Mouse (Mus musculus) retina, postnatal 1 day (tissue): ENCODE data around the gene Trabd2b.

ENCODE experiments used
- DNase-seq: peaks from one replicate; pipeline ENCODE4 v3.0.0-alpha.2; 2012

Trabd2b gene

GRCm38 (mm10) chr4:114611166-114611929, 204.8 kb downstream of the Trabd2b start:
- DNase-seq, result no peak

GRCm38 (mm10) chr4:114612032-114612431, 205.5 kb downstream of the Trabd2b start:
- no peak for DNase-seq

- no peak for DNase-seq
Observed at GRCm38 (mm10) chr4:114612827-114613226, 206.3 kb downstream of the Trabd2b start.

- no peak for DNase-seq
Observed at GRCm38 (mm10) chr4:114614086-114614485, 207.6 kb downstream of the Trabd2b start.

- DNase-seq, result no peak
Observed at GRCm38 (mm10) chr4:114615765-114616164, 209.2 kb downstream of the Trabd2b start.

- no peak for DNase-seq
Observed at GRCm38 (mm10) chr4:114622929-114623328, 216.4 kb downstream of the Trabd2b start.

- DNase-seq, result no peak
Observed at GRCm38 (mm10) chr4:114624114-114624910, 217.8 kb downstream of the Trabd2b start.

- peak; percentile 46 for DNase-seq
Observed at GRCm38 (mm10) chr4:114625357-114625756, 218.8 kb downstream of the Trabd2b start.

- DNase-seq, result no peak
Observed at GRCm38 (mm10) chr4:114625920-114626319, 219.4 kb downstream of the Trabd2b start.

GRCm38 (mm10) chr4:114627674-114628293, 221.3 kb downstream of the Trabd2b start:
- DNase-seq, result no peak

- DNase-seq, result peak; percentile 48
Observed at GRCm38 (mm10) chr4:114635889-114636288, 229.4 kb downstream of the Trabd2b start.

- DNase-seq, result no peak
Observed at GRCm38 (mm10) chr4:114636324-114636723, 229.8 kb downstream of the Trabd2b start.

GRCm38 (mm10) chr4:114637120-114637519, 230.6 kb downstream of the Trabd2b start:
- peak; percentile 57 for DNase-seq

GRCm38 (mm10) chr4:114642469-114642868, 235.9 kb downstream of the Trabd2b start:
- no peak for DNase-seq

- DNase-seq, result no peak
Observed at GRCm38 (mm10) chr4:114643679-114644208, 237.2 kb downstream of the Trabd2b start.

GRCm38 (mm10) chr4:114645341-114645740, 238.8 kb downstream of the Trabd2b start:
- DNase-seq, result no peak

GRCm38 (mm10) chr4:114646825-114647681, 240.5 kb downstream of the Trabd2b start:
- DNase-seq, result no peak

GRCm38 (mm10) chr4:114647689-114648088, 241.2 kb downstream of the Trabd2b start:
- peak; percentile 67 for DNase-seq

- DNase-seq, result peak; percentile 61
Observed at GRCm38 (mm10) chr4:114648532-114649074, 242.1 kb downstream of the Trabd2b start.

- DNase-seq, result no peak
Observed at GRCm38 (mm10) chr4:114650551-114650950, 244.0 kb downstream of the Trabd2b start.

GRCm38 (mm10) chr4:114651007-114651406, 244.5 kb downstream of the Trabd2b start:
- no peak for DNase-seq

- DNase-seq, result no peak
Observed at GRCm38 (mm10) chr4:114651606-114652005, 245.1 kb downstream of the Trabd2b start.
